Mouse (Mus musculus) erythroblast, embryonic 14.5 days (primary cell): ENCODE measurements around the gene Atf7.

Source experiments
- GATA1 ChIP-seq: IDR thresholded peaks from 2 replicates; pipeline ENCODE4 v1.6.1; 2012; ENCODE audit warnings: low read length, inconsistent platforms, mixed read lengths
- TAL1 ChIP-seq: IDR thresholded peaks from 3 replicates; pipeline ENCODE4 v1.6.1; 2012; ENCODE audit warnings: low read length, inconsistent platforms, mixed read lengths

DNA sequence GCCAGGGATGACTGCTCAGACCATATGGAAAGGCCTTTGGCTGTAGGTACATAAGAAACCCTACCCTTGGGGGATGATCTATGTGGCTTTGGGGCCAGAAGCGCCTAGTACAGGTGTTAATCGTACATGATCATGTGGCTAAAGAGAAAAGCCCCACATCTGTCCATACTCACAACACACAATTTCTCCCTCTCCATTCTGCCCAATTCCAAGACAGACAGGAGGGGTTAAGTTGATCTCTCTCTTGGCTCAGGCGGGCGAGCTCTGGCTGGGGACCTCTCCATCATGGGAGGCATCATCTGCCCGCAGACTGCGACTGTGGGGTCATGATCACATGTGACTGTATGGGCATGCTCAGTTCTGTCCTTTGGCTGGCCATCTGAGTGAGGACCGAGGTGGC lies 91.3 kb downstream of the Atf7 start:
- TF ChIP-seq GATA1 (no peak), TAL1 (no peak)
